Mouse (Mus musculus): ENCODE results near the gene Tmprss4. TPM values are rescaled to one million over a fixed set of nuclear protein-coding genes. Genes with fewer than 3 reads are reported as not detected.

The Tmprss4 gene
- 46.7 and 62.2 TPM in 2 replicates for polyA plus RNA-seq (2012; rRNA removed; ENCODE audit: low replicate concordance)

DNA sequence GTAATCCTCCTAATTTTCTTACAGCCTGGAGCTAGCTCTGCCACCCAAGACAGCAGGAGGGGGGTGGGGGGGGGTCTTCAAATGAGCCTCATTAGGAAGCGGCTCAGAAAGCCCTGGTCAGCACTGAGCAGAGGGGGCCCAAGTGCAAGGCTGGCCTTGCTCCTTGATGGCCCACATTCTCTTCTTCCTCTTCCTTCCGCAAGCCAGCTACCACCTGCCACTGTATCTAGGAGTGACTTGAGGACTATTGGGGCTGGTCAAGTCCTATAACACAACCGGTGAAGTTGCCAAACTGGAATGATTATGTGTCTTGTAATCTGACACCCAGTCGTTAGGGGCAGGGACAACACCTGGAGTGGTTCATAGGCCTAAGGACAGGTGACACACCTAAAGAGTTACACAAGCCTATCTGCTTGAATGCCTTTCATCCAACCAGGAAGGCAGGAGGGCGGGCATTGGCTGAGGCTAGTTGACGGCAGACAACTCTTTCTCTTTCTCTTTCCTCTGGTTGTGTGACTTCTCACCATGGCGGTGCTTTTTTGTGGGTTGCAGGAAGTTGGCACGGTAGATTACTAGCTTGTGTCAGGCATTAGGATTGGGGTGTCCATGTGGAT, at the start of gene Tmprss4:
Gene Tmprss4, minus strand, starts transcription at position 296 of the 614 bp plus-strand sequence.

DNA sequence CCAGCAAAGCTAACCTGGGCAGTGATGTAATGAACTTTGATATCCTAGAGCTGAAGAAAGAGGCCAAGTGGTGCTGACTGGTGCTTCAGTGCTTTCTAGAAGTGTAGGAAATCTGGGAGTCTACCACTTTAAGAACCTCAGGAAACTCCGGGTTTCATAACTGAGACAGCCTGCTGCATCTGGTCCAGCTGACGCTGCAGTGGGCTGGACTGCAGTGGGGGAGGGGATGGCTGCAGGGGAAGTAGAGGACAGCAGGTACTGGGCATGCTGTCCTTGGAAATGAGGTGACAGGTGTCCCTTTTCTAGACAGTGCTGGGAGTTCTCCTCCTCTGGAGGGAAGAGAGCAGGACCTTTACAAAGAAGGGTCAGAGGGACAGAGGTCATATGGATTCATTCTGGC, 22.1 kb downstream of the Tmprss4 start, which contains the start of gene BC049352:
Gene BC049352, plus strand, starts transcription at position 238 of the 400 bp plus-strand sequence.

DNA sequence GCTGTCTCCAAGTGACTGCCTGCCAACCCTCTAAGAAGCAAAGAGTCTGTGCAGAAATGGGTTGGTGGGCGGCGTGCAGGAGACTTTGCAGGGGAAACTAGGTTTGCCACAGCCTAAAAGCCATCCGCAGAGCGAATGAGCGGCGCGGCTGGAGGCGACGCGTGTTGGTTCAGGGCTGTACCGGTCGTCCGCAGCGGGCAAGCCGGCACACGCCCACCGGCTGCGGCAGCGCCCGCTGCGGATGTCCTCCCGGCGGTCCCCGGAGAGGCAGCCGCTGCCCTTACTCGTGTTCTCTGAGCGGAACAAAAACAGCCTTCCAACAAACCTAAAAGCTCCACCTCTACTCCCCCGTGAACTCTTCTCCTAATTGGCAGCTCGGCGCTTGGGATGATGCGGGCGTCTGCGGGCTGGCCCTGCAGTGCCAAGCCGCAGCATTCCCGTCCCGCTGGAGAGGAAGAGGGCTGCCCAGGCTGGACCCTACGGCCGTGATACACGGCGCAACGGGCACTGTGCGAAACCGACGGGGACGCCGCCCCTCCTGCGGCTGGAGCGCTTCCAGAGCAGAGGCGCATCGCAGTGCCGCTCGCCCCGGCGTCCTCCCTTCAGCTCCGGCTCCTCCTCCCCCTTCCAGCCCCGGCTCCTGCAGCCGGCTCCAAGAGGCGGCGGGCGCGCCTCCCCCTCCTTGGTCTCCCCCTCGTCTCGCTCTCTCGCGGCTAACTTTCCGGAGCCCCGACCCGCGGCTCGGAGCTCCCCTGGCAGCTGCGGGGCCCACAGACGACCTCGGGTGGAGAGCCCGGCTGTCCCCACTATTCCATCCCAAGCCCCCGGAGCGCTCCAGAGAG, 65.5 kb downstream of the Tmprss4 start, which contains the start of gene Scn4b:
Gene Scn4b, plus strand, starts transcription at position 205 of the 842 bp plus-strand sequence.

Other genes with a start within 250 kb of the Tmprss4 start
- 3.0 and 4.0 TPM in 2 replicates for gene Ube4a, start 238.5 kb downstream of the Tmprss4 start, polyA plus RNA-seq (2012; rRNA removed; ENCODE audit: low replicate concordance)
- 0.65 and 1.6 TPM in 2 replicates for gene Cd3g, start 223.7 kb downstream of the Tmprss4 start, polyA plus RNA-seq (2012; rRNA removed; ENCODE audit: low replicate concordance)
- 0.64 and 2.9 TPM in 2 replicates for gene Cd3d, start 222.3 kb downstream of the Tmprss4 start, polyA plus RNA-seq (2012; rRNA removed; ENCODE audit: low replicate concordance)
- gene Cd3e, start 194.5 kb downstream of the Tmprss4 start, polyA plus RNA-seq (2012; rRNA removed; ENCODE audit: low replicate concordance): 5.1 and 13.8 TPM in 2 replicates
- 7.6 and 16.9 TPM in 2 replicates for gene Mpzl2, start 164.3 kb downstream of the Tmprss4 start, polyA plus RNA-seq (2012; rRNA removed; ENCODE audit: low replicate concordance)
- gene Mpzl3, start 148.9 kb downstream of the Tmprss4 start, polyA plus RNA-seq (2012; rRNA removed; ENCODE audit: low replicate concordance): 1.5 and 2.1 TPM in 2 replicates
- 1.2 TPM in 2 replicates for gene Jaml, start 124.9 kb downstream of the Tmprss4 start, polyA plus RNA-seq (2012; rRNA removed; ENCODE audit: low replicate concordance)
- 0.71 and 0.75 TPM in 2 replicates for gene Scn2b, start 86.3 kb downstream of the Tmprss4 start, polyA plus RNA-seq (2012; rRNA removed; ENCODE audit: low replicate concordance)
- 0.05 TPM in 1 of 2 replicates, not detected in the other for gene Scn4b, start 65.7 kb downstream of the Tmprss4 start, polyA plus RNA-seq (2012; rRNA removed; ENCODE audit: low replicate concordance)
- 0.05 TPM in 1 of 2 replicates, not detected in the other for gene BC049352, start 22.1 kb downstream of the Tmprss4 start, polyA plus RNA-seq (2012; rRNA removed; ENCODE audit: low replicate concordance)
- gene Il10ra, start 65.1 kb upstream of the Tmprss4 start, polyA plus RNA-seq (2012; rRNA removed; ENCODE audit: low replicate concordance): 1.7 and 3.0 TPM in 2 replicates
- not detected in 2 replicates for gene Tmprss13, start 115.0 kb upstream of the Tmprss4 start, polyA plus RNA-seq (2012; rRNA removed; ENCODE audit: low replicate concordance)
- 24.0 and 31.1 TPM in 2 replicates for gene Fxyd6, start 166.1 kb upstream of the Tmprss4 start, polyA plus RNA-seq (2012; rRNA removed; ENCODE audit: low replicate concordance)
- gene Fxyd2, start 195.6 kb upstream of the Tmprss4 start, polyA plus RNA-seq (2012; rRNA removed; ENCODE audit: low replicate concordance): 4.3 and 5.3 TPM in 2 replicates
- gene Dscaml1, start 222.5 kb upstream of the Tmprss4 start, polyA plus RNA-seq (2012; rRNA removed; ENCODE audit: low replicate concordance): 0.51 and 0.88 TPM in 2 replicates

Measured in duodenum, adult 2 months (tissue).